Mouse (Mus musculus) testis, postnatal 14 days (tissue): ENCODE data around the gene Hsf2bp.
A peak's percentile ranks its signal among the peaks of the same experiment; 100 is the strongest.
"Not testable (repeated sequence)": the region's sequence is repeated elsewhere in the genome, so short reads cannot be mapped to it uniquely, and the experiment has no call there.

Experiments
- DNase-seq: peaks from one replicate; pipeline ENCODE4 v3.0.0; 2021; ENCODE audit warnings: low spot score

Gene Hsf2bp

DNA sequence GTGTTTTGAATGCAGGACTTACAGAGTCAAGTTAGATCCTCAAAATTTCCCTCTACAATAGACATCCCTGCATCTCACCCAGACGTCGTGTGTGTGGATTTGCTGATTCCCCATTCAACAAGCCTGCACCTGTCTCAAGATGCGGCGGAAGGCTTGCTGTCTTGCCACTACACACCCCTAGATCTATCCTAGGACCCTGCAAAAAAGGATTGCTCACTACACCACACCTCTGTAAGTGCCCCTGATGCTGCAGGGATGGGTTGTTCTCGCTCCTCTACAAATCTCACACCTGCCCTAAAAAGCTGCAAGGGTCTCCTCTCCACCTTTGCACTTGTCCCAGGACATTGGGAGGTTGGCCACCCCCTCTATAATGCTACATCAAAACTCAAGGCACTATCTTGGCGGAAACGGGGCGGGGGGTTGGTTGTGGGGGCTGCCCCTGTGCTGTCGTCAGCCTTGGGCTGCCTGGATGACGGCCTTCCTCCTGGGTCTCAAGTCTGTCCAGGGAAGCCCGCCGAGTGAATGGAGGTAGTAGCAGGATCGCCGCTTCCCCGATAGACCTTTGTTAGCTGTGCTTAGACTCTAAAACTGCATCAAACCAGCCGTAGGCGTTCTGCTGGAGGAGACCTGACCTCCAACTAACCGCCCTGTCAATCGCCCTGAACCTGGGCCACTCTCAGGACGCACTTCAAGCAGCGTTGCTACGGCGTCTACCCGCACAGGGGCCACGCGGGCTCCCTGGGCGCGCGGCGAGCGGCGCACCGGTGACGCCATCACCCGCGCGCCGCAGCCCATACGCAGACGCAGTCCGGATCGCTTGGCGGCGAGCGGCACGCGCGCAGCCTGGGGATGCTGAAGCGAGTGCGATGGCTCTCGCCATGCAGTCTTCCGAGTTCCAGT, at the start of gene Hsf2bp, which contains the start of gene Rrp1b:
Gene Hsf2bp, minus strand, starts transcription at position 741 of the 900 bp plus-strand sequence.
Gene Rrp1b, plus strand, starts transcription at position 492 of the 900 bp plus-strand sequence.
- DNase-seq = peak; percentile 81

DNA sequence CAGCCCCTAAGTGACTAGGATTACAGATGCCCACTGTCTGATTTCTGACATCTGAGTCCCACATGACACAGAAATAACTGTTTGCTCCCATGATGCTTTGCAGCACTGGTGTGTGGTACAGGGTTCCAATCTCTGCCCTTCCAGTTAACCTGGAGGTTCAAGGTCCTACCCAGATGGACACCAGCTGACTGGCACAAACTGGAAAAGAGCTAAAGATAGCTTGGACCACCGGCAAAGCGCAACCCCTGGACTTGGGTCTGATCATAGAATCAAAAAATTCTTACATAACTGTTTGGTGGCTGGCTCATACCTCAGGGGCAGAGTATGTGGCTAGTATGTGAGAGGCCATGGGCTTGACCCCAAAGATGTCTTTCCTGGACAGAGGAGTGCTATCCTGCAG, 47.2 kb upstream of the Hsf2bp start:
- no peak for DNase-seq

DNA sequence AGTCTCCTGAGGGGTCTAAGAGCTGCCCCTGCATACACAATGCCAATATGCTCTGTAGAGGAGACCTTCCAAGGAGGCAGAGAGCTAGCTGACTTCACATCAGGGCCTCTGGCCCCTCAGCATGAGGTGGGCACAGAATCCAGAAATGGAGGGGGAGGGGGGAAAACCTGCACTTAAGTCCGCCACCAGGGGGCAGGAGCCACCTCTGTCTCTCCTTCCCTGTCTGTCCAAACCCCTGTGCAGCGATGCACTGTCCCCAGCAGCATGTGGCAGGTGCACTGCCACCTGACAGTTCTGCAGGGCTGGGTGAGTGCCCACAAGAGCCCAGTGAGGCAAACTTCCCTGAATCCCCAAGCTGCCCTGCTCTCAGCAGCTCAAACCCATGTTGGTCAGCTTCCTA, 39.0 kb upstream of the Hsf2bp start:
- no peak for DNase-seq

DNA sequence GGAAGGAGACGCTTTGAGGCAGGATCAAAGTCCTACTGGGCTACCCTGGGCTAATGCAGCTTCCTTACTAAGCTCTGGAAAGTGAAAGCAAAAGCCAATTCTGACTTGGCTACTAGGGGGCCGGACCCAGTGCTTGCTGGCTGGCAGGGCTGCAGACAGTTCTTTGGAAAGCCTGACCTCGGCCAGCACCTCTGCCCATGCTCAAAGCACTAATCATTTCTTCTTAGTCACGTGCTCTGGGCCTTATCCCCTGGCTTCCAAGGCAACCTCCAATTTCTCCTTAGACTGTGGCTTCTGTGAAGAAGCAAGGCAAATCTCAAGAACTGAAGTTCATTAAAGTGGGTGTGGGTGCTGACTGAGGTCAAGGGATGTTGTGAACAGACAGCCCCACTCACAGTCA, 38.5 kb upstream of the Hsf2bp start:
- DNase-seq = no peak

DNA sequence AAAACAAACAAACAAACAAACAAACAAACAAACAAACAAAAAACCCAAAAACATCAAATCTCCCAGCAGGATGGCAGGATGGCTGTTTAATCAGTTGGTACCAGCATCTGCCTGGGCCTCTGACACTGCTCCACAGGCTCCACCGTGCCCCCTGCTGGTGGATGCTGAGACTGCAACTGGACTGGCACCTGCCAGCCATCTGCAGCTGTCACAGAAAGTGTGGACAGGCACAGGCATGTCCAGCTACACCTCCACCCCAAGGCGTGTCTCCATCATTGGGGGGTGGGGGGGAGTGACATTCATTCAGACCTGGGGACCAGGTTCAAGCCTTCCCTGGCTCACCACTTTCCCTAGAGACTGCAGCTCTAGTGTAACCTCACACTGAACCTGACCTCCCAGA, 37.2 kb upstream of the Hsf2bp start:
- peak; percentile 71 for DNase-seq

DNA sequence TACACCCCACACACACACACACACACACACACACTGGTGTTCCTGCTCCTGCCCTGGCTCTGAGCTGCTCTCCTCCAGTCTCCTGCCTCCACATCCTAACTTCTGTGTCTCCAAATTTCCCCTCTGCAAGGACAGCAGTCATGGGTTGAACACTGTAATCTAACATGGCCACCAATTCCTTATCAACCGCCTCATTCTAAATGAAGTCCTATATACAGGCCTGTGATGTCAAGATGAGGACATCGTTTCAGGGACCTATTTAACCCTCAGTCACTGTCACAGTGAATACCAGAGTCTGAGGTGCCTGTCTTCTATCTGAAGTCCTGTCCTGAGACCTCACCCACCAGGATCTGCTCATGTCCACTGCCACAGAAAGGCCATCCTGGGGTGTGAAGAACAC, 32.7 kb upstream of the Hsf2bp start:
- DNase-seq = no peak

DNA sequence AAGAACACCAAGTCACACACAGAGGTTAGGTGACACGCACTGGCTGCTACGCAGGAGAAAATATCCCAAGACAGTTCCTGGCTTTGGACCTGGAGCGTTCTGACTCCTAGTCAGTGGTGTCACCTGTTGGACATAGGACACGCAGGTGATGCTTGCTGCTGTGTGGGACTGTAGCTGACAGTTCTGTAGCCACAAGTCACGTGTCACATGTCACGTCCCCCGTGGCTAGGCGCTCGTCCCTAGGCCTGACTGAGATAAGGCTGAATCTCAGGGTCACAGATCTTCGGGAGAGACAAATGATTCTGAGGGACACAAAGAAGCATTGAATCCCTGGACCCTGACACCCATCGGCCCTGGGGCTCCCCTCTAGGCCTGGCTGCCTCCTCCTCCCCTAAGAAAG, 32.2 kb upstream of the Hsf2bp start:
- no peak for DNase-seq

DNA sequence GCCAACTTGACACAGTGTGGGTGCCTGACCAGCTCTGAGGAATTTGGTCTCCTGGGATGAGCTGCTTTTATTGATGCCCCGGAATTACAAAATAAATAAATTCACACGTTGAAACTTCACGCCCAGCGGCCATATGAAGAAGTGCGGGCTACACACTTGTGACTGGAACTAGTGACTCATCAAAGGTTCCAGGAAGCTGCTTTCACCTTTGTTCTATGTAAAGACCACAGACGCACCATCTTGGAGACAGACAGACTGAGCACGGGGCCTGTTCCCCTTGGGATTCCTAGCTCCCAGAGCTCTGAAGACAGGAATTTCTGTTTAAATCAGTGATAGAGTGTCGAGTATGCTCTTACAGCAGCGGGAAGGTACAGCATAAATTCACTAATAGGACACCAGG, 31.4 kb upstream of the Hsf2bp start:
- no peak for DNase-seq

DNA sequence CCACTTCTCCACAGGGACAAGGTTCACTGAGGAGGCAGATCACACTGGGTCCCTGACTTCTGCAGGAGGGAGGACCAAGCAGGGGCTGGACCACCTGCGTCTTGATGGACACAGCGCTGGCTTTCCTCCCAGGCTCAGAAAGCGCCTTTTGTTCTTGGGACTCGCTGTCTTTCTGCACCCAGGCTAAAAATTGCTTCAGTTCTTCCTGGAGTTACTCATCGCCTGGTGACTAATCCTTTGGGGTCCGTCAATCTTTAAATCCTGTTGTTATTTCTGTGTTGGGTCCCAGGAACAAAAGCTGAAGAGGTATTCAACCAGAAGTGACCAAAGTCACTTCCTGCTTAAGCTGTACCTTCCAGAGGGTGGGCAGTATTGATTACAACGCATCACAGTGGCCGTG, 28.6 kb upstream of the Hsf2bp start:
- not testable (repeated sequence) for DNase-seq

DNA sequence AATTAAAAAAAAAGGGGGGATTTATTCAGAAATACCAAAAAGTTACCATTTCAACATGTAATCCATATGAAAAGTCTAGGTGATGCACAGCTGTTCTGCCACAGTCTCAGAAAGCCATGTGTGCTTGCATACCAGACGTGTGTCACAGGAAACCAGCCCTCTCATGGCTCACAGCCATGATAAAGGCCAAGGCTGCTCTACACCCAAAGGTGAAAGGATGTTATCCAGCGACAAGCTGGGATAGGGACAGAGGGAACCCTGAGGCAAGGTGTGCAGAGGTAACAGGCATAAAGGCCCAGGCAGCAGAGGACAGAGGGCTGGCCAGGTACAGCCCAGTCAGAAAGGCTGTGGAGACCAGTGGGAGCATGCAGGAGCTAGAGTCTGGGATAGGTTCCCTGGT, 27.5 kb upstream of the Hsf2bp start:
- no peak for DNase-seq

DNA sequence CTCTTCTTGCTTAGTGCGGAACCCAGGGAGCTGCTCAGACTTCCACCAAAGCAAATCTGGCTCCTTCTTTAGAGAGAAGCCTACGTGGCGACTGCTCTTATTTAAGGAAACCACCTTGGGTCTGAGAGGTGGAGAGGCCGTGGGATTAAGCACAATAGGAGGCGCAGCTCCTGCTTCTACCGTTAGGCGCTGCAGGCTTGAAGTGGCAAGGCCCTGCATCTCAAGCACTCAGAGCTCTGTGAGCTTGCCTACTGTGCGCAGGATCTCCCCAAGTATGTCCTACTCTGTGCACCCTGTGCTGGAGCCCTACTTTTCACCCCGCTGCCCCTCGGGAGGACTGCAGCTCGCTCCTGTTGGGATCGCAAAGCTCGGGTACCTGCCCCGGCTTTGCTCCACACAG, 25.1 kb upstream of the Hsf2bp start:
- no peak for DNase-seq

DNA sequence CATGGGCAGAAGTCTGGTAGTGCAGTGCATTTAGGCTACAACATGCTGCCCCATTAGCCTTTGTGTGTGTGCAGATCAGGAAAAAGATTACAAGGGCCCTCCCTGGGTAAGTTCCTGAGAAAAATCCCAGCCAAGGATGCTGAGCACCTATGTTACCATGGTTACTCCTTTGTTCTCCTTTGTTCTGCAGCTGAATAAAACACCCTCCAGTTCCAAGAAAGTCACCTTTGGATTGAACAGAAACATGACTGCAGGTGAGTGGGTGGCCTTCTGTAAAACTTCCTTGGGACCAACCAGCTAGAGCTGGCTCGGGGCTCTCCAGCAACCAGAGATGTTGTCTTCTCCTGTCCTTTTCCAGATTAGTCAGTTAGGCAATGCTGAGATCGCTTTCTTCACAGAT, 22.9 kb upstream of the Hsf2bp start:
- no peak for DNase-seq

DNA sequence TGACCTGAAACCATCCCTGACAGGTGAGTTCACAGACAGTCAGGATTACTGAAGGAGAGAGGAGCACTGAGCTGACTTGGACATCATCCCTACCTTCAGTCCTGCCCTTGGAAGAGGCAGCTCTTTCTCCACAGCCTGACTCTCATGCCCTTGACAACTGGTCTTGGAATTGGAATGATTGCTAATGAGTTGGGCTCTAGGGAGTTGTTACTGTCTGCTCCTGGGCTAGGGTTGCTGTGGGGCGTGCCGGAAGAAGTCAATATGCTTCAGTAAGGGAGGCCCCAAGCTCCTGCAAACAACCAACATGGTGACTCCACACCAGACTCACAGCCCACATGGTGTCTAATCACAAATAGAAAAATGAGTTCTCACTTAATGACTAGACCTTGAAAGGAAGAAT, 21.7 kb upstream of the Hsf2bp start:
- DNase-seq = no peak

DNA sequence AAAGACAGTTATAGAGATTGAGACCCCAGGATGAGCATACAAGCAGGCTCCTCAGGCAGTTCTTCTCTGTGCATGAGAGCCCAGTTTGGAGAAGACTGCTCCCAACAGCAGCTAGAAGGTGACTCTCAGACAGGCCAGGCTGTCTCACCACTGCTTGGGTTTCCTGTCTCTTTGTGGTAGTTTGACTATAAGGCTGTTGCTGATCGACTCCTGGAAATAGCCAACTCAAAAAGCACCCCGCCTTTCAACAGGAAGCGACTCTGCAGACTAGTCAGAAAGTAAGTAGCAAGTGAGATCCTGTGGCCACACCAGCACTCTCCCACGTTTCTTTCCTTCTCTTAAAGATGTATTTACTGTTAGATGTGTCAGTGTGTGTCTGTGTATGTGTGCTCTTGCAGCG, 17.5 kb upstream of the Hsf2bp start:
- no peak for DNase-seq

DNA sequence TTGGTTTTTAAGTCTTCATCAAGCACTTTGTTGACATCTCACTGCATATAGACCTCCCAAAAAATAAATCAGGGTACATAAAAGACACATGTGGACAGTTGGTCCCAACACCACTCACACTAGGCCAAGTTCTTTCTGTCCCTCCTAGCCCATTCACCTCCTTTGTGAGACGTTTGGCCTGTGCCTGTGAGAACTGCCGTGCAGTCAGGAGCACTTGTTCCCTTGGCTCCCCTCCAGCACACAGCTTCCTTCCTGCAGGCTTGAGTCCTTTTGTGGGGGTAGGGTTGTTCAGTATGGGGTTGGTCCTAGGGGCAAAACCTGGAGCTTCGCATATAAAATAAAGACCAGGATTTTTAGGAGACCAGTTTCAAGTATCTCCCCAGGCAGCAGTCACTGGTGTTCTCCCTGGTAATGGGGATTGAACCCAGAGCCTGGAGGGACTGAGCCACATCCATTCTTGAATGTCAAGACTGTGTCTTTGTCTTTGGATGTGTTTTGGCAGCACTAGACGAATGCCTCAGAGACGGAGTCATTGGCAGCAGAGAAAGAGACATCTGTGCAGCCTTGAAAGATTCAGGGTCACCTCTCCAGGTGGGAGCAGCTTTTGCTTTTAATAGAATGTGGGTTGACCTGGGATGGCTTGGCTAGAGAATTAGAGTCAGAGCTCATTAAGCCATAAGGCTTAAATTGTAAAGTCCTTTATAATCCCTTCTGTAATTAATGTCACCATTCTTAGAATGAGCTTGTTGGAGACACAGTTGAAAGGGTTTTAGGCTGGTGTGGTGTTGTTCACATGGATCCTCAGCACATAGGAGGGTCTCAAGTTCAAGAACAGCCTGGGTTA, 16.3 kb upstream of the Hsf2bp start:
- DNase-seq = no peak

DNA sequence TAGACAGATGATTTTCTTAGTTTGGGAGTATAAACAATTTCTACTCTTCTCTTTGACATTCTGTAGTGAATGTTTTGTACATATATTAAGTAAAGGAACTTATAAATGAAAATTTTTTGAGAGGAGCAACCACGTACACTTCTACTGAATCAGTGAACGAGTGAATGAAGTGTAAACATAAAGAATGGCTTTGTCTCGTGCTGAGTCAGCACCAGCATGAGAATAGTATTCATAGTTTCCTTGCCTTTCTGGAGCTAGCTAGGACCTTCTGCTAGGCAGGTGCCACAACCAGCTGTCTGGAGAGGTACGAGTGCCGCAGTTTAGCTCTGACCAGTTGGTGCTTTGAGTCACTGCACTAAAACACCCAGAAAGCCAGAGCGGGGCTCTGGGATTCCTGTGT, 14.5 kb upstream of the Hsf2bp start:
- DNase-seq = no peak

DNA sequence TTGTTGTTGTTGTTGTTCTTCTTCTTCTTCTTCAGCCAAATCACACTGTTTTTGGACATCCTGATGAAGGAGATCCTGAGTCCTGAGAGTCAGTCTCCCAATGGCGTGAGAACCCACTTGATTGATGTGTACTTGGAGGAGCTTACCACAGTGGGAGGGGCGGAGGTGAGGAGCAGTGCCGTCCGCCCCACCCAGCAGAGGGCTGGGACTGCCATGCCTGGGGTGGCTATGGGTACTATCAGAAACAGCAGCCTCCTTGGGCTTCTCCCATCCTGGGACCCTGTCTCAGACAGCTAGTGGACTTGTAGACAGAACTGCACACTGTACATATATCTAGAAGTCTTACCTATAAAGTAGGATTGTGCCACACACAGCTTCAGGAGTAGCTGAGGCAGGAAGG, 13.8 kb upstream of the Hsf2bp start:
- DNase-seq = no peak

DNA sequence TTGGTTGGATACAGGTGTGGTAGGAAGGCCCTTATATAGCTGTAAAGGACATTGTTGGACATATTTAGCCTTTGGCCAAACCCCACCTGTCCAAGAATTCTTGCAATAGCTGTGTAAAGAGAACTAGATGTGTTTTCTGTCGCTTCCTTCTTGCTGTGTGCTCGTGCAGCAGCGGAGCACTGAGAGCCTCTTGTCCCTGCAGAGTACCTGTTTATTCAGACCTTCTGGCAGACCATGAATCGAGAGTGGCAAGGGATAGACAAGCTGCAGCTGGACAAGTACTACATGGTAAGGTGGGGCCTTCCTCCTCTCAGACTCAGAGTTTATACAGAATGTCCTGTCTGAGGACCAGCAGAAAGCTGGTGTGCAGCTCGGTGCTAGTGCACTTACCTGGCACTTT, 12.2 kb upstream of the Hsf2bp start:
- no peak for DNase-seq

DNA sequence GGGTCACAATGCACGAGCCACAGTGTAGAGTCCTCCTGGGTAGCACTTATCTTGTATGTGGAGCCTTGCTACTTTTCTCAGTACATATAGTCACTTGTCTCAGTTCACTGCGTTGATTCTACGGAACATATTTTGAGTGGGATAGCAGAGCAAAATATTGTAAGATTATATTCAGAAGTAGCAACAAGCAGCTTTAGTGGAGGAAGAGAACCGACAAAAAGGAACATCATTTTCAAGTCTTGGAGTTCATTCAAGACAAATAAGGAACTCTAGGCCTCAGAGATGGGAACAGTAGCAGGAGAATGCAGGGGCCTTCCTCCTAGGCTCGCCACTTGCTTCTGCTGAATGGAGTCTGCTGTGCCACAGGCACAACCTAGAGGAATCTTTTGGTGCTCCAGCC, 10.4 kb upstream of the Hsf2bp start:
- no peak for DNase-seq

DNA sequence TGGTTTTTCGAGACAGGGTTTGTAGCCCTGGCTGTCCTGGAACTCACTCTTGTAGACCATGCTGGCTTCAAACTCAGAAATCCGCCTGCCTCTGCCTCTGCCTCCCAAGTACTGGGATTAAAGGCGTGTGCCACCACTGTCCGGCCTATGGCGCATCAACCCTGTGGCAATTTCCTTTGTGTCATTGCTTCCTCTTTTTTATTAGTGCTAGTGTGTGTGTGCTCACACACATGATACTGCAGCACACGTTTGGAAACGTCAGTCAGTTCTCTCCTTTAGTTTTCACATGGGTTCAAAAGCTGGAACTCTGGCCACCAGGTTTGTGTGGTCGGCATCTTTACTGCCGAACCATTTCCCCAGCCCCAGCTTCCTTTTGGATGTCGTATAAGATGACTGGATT, 4.1 kb upstream of the Hsf2bp start:
- DNase-seq = no peak

DNA sequence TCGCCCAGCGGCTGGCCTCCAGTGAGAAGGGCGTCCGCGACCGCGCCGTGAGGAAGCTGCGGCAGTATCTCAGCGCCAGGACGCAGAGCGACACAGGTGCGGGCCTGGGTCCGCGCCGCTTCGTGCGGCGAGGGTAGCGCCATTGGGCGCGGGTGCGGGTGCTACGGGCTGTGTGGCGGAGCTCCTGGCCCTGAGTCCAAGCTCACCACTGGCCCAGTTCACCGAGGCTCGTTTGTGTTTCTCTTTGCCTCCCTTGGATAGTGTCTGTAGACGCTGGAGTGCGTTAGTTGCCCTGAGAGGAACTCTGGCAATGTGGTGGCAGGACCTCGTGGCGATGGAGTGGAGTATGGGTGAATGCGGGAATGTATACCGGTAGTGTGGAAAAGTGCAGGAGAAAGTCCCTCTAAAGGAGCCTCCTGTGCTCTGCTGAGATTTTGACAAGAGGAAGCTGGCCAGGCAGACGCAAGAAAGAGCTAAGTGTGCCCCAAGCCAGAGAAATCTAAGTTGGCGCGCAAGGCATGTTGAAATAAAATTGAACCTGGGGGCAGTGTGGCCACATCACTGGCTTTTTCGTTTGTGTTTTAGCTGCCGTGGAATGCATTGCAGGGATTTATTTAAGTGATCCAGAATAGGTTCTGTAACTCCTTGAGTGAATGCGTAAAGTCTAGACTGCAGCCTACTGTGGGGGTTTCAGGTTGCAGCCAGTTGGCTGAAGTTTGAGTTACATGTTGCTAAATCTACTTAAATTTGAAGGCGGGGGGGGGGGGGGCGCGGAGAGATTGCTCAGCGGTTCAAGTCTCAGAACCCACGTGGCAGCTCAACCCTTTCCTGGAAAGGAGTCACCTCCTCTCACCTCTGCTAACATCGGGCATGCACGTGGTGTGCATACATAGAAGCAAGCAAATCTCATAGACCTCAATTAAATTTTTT, 625 bp upstream of the Hsf2bp start:
- DNase-seq = no peak

DNA sequence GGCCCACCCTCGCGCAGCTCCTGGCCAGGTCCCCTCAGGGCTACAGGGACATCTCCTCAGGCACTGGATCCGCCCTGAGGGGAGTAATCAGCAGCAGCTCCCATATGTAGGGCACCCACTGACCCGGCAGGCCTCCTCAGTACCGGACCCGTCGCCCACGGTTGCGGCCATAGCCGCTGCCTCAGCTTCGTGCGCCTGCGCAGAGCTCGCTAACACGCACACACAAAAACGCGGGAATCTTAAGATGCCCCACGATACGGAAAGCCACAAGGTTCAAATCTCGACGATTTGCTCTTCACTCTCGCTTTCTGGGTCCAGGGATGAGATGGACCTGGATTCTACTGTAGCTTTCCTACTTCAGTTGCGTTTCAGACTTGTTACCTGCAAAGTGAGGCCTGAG, 1.8 kb downstream of the Hsf2bp start:
- DNase-seq = peak; percentile 86
